Mouse (Mus musculus) C2C12 (cell line): ENCODE measurements around the gene Chmp5. TPM values are rescaled to one million over a fixed set of nuclear protein-coding genes. Genes with fewer than 3 reads are reported as not detected.
"Not testable (repeated sequence)": the region's sequence is repeated elsewhere in the genome, so short reads cannot be mapped to it uniquely, and the experiment has no call there.

ENCODE experiments used
- H3K27me3 ChIP-seq: one replicate; pipeline ENCODE4 v1.6.1; 2011; ENCODE audit not compliant: control insufficient read depth, insufficient read depth, insufficient read length
- H3K36me3 ChIP-seq: one replicate; pipeline ENCODE4 v1.6.1; 2011; ENCODE audit not compliant: control insufficient read depth, insufficient read depth
- H3K4me3 ChIP-seq: one replicate; pipeline ENCODE4 v1.5.1; 2011; ENCODE audit warnings: mild to moderate bottlenecking, control low read depth; ENCODE audit not compliant: poor library complexity, insufficient read depth, severe bottlenecking
- H3K79me2 ChIP-seq: one replicate; pipeline ENCODE4 v1.6.1; 2011; ENCODE audit not compliant: control insufficient read depth, insufficient read depth
- H3K79me3 ChIP-seq: one replicate; pipeline ENCODE4 v1.6.1; 2011; ENCODE audit warnings: low read depth, control low read depth
- H3ac ChIP-seq: one replicate; pipeline ENCODE3; 2011; ENCODE audit warnings: low read depth; ENCODE audit not compliant: control insufficient read depth, insufficient read length
- CEBPB ChIP-seq: IDR thresholded peaks from one replicate; pipeline ENCODE4 v1.6.1; 2011; ENCODE audit warnings: low read depth, mild to moderate bottlenecking, control low read depth, moderate library complexity
- CTCF ChIP-seq: IDR thresholded peaks from one replicate; pipeline ENCODE4 v1.5.1; 2011; ENCODE audit not compliant: control insufficient read depth, insufficient read depth, insufficient read length
- FOSL1 ChIP-seq: IDR thresholded peaks from one replicate; pipeline ENCODE4 v1.8.0; 2011; ENCODE audit warnings: mild to moderate bottlenecking, low read length; ENCODE audit not compliant: poor library complexity, insufficient read depth, severe bottlenecking
- MAX ChIP-seq: IDR thresholded peaks from one replicate; pipeline ENCODE4 v1.6.1; 2011; ENCODE audit warnings: mild to moderate bottlenecking, control low read depth
- MYOD1 ChIP-seq: IDR thresholded peaks from one replicate; pipeline ENCODE4 v1.6.1; 2011; ENCODE audit warnings: low read depth; ENCODE audit not compliant: control insufficient read depth, insufficient read length
- MYOG ChIP-seq: IDR thresholded peaks from one replicate; pipeline ENCODE4 v1.6.1; 2011; ENCODE audit not compliant: control insufficient read depth, insufficient read length; ENCODE audit errors: extremely low read depth
- USF1 ChIP-seq: IDR thresholded peaks from one replicate; pipeline ENCODE4 v1.6.1; 2011; ENCODE audit warnings: low read depth, mild to moderate bottlenecking, control low read depth, moderate library complexity
- polyA plus RNA-seq: library from polyadenylated mRNA; unstranded; fragments of >200 nt; fragmentation: generic; extraction: Trizol; gene quantifications from one replicate; pipeline ENCODE4 v1.2.1, GENCODE M21; 2012; ENCODE audit warnings: missing spikeins

The Chmp5 gene
- polyA plus RNA-seq, 1 experiment, result 48.8 TPM

- no peak for TF ChIP-seq USF1
- no peak for TF ChIP-seq MYOD1
- TF ChIP-seq MYOG, result no peak
- TF ChIP-seq CTCF, result no peak
- no peak for TF ChIP-seq CEBPB
- TF ChIP-seq FOSL1, result no peak
- TF ChIP-seq MAX, result no peak
Measured at GRCm38 (mm10) chr4:40920576-40920975, 27.6 kb upstream of the Chmp5 start.

GRCm38 (mm10) chr4:40921288-40921687 lies 26.9 kb upstream of the Chmp5 start:
- no peaks in the 10 kb centered on the region for H3K36me3 ChIP-seq
- H3K27me3 ChIP-seq, result no peaks in the 10 kb centered on the region
- H3K4me3 ChIP-seq, result no peak overlapping the region
- TF ChIP-seq MYOD1 (no peak), CTCF (no peak), MAX (no peak), MYOG (no peak), USF1 (no peak), FOSL1 (no peak), CEBPB (no peak)
- no peak overlapping the region for H3ac ChIP-seq
- H3K79me2 ChIP-seq, result no peaks in the 10 kb centered on the region
- no peaks in the 10 kb centered on the region for H3K79me3 ChIP-seq

More at GRCm38 (mm10) chr4:40920576-40920975, 27.6 kb upstream of the Chmp5 start:
- Histone ChIP-seq H3K4me3 (no peak overlapping the region), H3ac (no peak overlapping the region), H3K79me3 (no peaks in the 10 kb centered on the region), H3K27me3 (no peaks in the 10 kb centered on the region), H3K79me2 (no peaks in the 10 kb centered on the region), H3K36me3 (no peaks in the 10 kb centered on the region)

GRCm38 (mm10) chr4:40923087-40923651 lies 25.0 kb upstream of the Chmp5 start:
- H3K79me3 ChIP-seq, result no peaks in the 10 kb centered on the region
- H3K4me3 ChIP-seq, result no peak overlapping the region
- H3K36me3 ChIP-seq, result no peaks in the 10 kb centered on the region
- H3ac ChIP-seq, result no peak overlapping the region
- TF ChIP-seq CEBPB (no peak), FOSL1 (no peak), MAX (no peak), MYOD1 (no peak)
- H3K27me3 ChIP-seq, result no peaks in the 10 kb centered on the region
- H3K79me2 ChIP-seq, result no peaks in the 10 kb centered on the region

GRCm38 (mm10) chr4:40925568-40925967 lies 22.6 kb upstream of the Chmp5 start:
- H3ac ChIP-seq, result no peak overlapping the region

GRCm38 (mm10) chr4:40929046-40929445 lies 19.2 kb upstream of the Chmp5 start:
- no peaks in the 10 kb centered on the region for H3K27me3 ChIP-seq
- TF ChIP-seq CEBPB (no peak), MYOG (no peak), CTCF (no peak)
- no peaks in the 10 kb centered on the region for H3K79me3 ChIP-seq
- H3K36me3 ChIP-seq, result peaks cover 11% of the 10 kb centered on the region
- H3K4me3 ChIP-seq, result no peak overlapping the region
- H3K79me2 ChIP-seq, result no peaks in the 10 kb centered on the region
- H3ac ChIP-seq, result no peak overlapping the region

More at GRCm38 (mm10) chr4:40925568-40925967, 22.6 kb upstream of the Chmp5 start:
- Histone ChIP-seq H3K79me3 (no peaks in the 10 kb centered on the region), H3K36me3 (no peaks in the 10 kb centered on the region), H3K27me3 (no peaks in the 10 kb centered on the region), H3K79me2 (no peaks in the 10 kb centered on the region), H3K4me3 (no peak overlapping the region)
- TF ChIP-seq CEBPB (no peak), MYOD1 (no peak), USF1 (no peak), MAX (no peak), CTCF (no peak), MYOG (no peak), FOSL1 (no peak)

- peaks cover 46% of the 10 kb centered on the region for H3K36me3 ChIP-seq
- H3K79me2 ChIP-seq, result no peaks in the 10 kb centered on the region
- H3K79me3 ChIP-seq, result no peaks in the 10 kb centered on the region
- H3ac ChIP-seq, result no peak overlapping the region
- no peaks in the 10 kb centered on the region for H3K27me3 ChIP-seq
- H3K4me3 ChIP-seq, result no peak overlapping the region
- TF ChIP-seq MAX (no peak), CTCF (no peak), MYOG (no peak), USF1 (no peak), MYOD1 (no peak), FOSL1 (no peak), CEBPB (no peak)
Measured at GRCm38 (mm10) chr4:40933694-40934093, 14.5 kb upstream of the Chmp5 start.

GRCm38 (mm10) chr4:40934369-40934768 lies 13.8 kb upstream of the Chmp5 start:
- not testable (repeated sequence) for H3K79me2 ChIP-seq, H3K4me3 ChIP-seq, H3ac ChIP-seq, H3K27me3 ChIP-seq, H3K79me3 ChIP-seq
- H3K36me3 ChIP-seq, result peaks cover 53% of the 10 kb centered on the region
